Mouse (Mus musculus) adrenal gland, postnatal 0 days (tissue): ENCODE data around the gene Dapp1. TPM values are rescaled to one million over a fixed set of nuclear protein-coding genes. Genes with fewer than 3 reads are reported as not detected.

ENCODE experiments used
- polyA plus RNA-seq: library from polyadenylated mRNA; unstranded; fragments of >200 nt; fragmentation: Nextera tagmentation; extraction: Ambion mirVana; gene quantifications from 2 replicates; pipeline ENCODE4 v1.2.1, GENCODE M21; 2015

Gene Dapp1
- polyA plus RNA-seq, result 10.3 and 16.8 TPM in 2 replicates

DNA sequence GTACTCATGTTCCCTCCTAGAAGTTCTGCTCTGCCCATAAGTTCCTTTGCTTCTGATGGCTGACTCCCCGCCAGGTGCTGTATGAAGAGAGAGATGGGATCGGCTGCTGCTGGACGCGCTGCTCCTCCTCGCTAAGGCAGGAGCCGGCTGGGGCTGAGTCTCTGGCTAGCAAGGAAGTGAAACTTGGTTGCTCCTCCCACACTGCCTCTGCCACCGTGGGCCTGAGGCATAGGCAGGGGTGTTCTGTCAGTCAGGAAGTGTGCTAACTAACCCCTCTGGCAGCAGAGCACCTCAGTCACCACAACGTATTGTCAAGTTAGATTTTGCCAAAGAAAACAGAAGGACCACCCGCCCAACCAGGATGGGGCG is at the start of gene Dapp1:
Gene Dapp1 (minus strand): TSS at position 164 of the 369 bp plus-strand sequence.

DNA sequence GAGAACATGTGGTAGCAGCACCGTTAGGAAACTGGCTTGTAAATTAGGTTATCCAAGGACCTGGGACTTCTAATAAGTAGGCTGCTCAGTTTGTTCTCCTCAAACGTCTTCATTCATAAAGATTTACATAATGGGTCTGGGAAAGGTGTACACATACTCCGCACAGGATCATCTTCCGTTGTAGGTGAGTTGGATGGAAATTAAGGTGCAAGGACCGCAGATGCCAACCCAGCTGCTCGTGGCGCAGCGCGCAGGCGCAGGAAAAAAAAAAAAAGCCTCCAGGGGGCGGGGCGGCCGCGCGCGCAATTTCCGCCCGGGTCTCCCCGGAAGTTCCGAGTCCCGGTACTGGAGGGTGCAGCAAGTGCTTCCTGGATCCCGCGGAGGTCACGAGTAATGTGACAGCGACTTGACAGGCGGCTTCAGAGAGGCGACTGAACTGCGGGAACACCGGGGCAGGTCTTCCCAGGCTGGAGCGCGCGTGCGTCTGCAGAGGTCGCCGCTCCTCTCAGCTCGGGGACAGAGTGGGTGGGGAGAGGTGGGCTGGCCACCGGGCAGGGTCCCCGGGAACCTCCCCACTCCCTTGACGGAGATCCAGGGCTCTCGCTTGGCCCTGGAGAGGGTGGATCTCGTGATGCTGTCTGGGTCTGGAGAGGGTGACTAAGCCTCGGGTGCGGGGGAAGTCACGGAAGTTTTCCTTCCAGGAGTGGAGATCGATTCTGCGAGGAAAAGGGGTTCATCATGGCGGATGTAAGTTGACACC is 63.0 kb downstream of the Dapp1 start, which contains the start of gene Lamtor3:
Gene Lamtor3 (plus strand): TSS at position 335 of the 760 bp plus-strand sequence.

Other genes starting within 250 kb of the Dapp1 start
- gene H2afz, start 117.1 kb downstream of the Dapp1 start, polyA plus RNA-seq, result 1,565 and 2,053 TPM in 2 replicates
- 11.9 and 15.3 TPM in 2 replicates for gene Dnajb14, start 113.9 kb downstream of the Dapp1 start, polyA plus RNA-seq
- 103 and 112 TPM in 2 replicates for gene Lamtor3, start 63.0 kb downstream of the Dapp1 start, polyA plus RNA-seq
- 0.13 and 0.18 TPM in 2 replicates for gene 1110002E22Rik, start 83.5 kb upstream of the Dapp1 start, polyA plus RNA-seq
- 0.09 and 0.12 TPM in 2 replicates for gene Gm5105, start 85.8 kb upstream of the Dapp1 start, polyA plus RNA-seq
- gene Trmt10a, start 161.9 kb upstream of the Dapp1 start, polyA plus RNA-seq, result 7.8 and 9.6 TPM in 2 replicates
- gene Mttp, start 163.4 kb upstream of the Dapp1 start, polyA plus RNA-seq, result 11.1 and 11.4 TPM in 2 replicates
- 0.08 TPM in 1 of 2 replicates, not detected in the other for gene 4930579F01Rik, start 212.3 kb upstream of the Dapp1 start, polyA plus RNA-seq
- gene Adh7, start 236.2 kb upstream of the Dapp1 start, polyA plus RNA-seq, result 54.8 and 93.7 TPM in 2 replicates